Mouse (Mus musculus): ENCODE measurements around the gene Samd4. TPM values are rescaled to one million over a fixed set of nuclear protein-coding genes. Genes with fewer than 3 reads are reported as not detected.

Gene Samd4
- 8.0 TPM for polyA plus RNA-seq (2014; fragmentation: Illumina TruSeq; extraction: RNeasy Lipid Tissue Mini Kit (QIAGEN cat#74804); ENCODE audit: insufficient read depth, low read depth, low replicate concordance)

GRCm38 (mm10) chr14:46882431-46883067 is at the start of gene Samd4:
Gene Samd4, plus strand, starts transcription at chr14:46882854.

Other genes with a start within 250 kb of the Samd4 start
- gene Cdkn3, start 122.3 kb upstream of the Samd4 start, polyA plus RNA-seq (2014; fragmentation: Illumina TruSeq; extraction: RNeasy Lipid Tissue Mini Kit (QIAGEN cat#74804); ENCODE audit: insufficient read depth, low read depth, low replicate concordance): 1.2 TPM
- 89.5 TPM for gene Cnih1, start 94.4 kb upstream of the Samd4 start, polyA plus RNA-seq (2014; fragmentation: Illumina TruSeq; extraction: RNeasy Lipid Tissue Mini Kit (QIAGEN cat#74804); ENCODE audit: insufficient read depth, low read depth, low replicate concordance)
- gene Gmfb, start 60.6 kb upstream of the Samd4 start, polyA plus RNA-seq (2014; fragmentation: Illumina TruSeq; extraction: RNeasy Lipid Tissue Mini Kit (QIAGEN cat#74804); ENCODE audit: insufficient read depth, low read depth, low replicate concordance): 47.5 TPM
- 39.0 TPM for gene Cgrrf1, start 50.7 kb upstream of the Samd4 start, polyA plus RNA-seq (2014; fragmentation: Illumina TruSeq; extraction: RNeasy Lipid Tissue Mini Kit (QIAGEN cat#74804); ENCODE audit: insufficient read depth, low read depth, low replicate concordance)